Mouse (Mus musculus): ENCODE data around the gene Tbx10. TPM values are rescaled to one million over a fixed set of nuclear protein-coding genes. Genes with fewer than 3 reads are reported as not detected.
"Not testable (repeated sequence)": the region's sequence is repeated elsewhere in the genome, so short reads cannot be mapped to it uniquely, and the experiment has no call there.

Tbx10 gene
- total RNA-seq, 1 experiment from 2014 or later, result not detected

DNA sequence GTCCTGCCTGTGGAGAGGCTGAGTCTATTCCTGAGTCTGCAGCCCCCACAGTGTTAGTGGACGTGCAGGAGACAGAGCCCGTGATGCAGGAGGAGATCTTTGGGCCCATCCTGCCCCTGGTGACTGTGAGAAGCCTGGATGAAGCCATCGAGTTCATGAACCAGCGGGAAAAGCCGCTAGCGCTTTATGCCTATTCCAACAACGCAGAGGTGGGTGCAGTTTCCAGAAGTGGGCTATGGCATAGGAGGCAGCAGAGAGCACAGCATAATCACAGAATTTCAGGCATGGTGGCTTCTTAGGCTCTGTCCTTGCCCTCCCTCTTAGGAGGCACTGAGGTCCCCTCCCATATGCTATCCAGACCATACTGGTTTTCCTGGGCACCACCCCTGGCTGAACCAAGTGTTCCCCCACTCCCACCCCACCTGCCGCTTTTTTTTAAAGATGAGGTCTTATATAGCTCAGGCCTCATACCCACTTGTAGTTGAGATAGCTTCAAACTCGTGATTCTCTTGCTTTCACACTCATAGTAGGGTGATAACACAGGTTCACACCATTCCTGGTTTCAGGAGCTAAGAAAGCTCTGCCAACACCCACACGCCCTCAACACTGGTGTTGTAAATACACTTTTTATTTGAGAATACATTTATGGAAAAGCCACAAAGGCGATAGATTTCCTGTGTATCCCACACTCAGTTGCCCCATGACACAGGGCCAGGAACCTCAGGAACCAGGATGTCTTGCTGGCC, 26.0 kb upstream of the Tbx10 start:
- ATAC-seq (replicated peaks in 1 of 2; ENCODE audit: insufficient read depth in 1 of 2, low FRiP score in 2 of 2, low TSS enrichment in 1 of 2, low read depth in 1 of 2, poor library complexity in 2 of 2, severe bottlenecking in 2 of 2), result no peak

DNA sequence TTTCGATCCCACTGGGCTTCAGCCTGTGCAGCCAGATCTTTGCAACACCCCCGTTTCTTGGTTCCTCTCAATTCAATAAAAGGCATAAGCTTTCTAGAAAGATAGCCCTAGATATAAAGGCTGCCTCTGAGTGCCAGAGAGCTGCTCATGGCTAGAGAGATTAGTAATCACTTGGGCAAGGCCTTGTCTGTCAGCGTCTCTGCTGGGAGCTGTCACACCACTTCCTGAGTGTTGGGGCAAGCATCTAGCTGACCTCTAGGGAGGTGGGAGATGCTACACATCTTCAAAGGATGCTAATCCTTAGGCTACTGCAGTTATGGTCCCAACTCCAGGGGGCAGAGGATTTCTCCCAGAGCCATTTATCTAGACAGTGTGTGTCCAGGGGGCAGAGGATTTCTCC, 25.3 kb upstream of the Tbx10 start:
- ATAC-seq (replicated peaks in 1 of 2; ENCODE audit: insufficient read depth in 1 of 2, low FRiP score in 2 of 2, low TSS enrichment in 1 of 2, low read depth in 1 of 2, poor library complexity in 2 of 2, severe bottlenecking in 2 of 2), result no peak; a peak in 1 of 4 replicates

DNA sequence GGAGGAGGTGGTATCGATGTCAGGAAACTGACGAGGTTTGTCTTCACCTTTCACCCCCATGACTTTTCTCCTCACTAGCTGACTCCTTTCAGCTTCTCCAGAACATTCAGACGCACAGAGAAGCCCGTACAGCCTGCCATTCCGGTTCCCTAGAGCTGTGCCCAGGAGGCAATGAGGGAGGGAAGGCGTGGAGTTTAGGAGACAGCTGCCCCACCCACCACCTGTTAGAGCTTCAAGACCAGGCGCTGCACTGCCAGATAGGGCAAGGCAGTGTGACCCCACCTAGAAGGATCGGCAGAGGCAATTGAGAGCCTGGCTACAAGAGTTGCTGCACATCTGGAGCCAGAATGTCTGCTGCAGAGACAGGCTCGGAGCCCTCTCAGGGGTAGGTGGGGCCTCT, 20.3 kb upstream of the Tbx10 start, which contains the start of gene Aldh3b2:
Gene Aldh3b2 (plus strand): TSS at position 100 of the 400 bp plus-strand sequence.
- ATAC-seq (replicated peaks in 1 of 2; ENCODE audit: insufficient read depth in 1 of 2, low FRiP score in 2 of 2, low TSS enrichment in 1 of 2, low read depth in 1 of 2, poor library complexity in 2 of 2, severe bottlenecking in 2 of 2), result no peak

DNA sequence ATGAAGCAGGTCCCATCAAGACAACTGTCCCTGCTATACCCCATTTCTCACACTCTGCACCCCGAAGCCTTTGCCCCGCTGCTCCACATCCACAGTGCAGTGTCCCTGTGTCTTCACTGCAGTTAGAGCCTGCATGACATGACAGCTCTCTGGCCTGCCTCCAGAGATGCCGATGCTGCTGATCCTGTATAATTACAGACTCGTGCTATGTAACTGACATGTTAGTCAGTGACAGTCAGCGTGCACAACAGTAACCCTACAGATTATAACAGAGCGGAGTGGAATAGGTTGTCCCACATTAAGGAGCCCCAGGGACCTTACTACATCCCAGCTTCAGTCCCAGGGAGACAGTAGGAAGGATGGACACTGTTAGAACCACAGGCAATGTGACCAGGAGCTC, 17.9 kb upstream of the Tbx10 start:
- ATAC-seq (replicated peaks in 1 of 2; ENCODE audit: insufficient read depth in 1 of 2, low FRiP score in 2 of 2, low TSS enrichment in 1 of 2, low read depth in 1 of 2, poor library complexity in 2 of 2, severe bottlenecking in 2 of 2), result not testable (repeated sequence)

DNA sequence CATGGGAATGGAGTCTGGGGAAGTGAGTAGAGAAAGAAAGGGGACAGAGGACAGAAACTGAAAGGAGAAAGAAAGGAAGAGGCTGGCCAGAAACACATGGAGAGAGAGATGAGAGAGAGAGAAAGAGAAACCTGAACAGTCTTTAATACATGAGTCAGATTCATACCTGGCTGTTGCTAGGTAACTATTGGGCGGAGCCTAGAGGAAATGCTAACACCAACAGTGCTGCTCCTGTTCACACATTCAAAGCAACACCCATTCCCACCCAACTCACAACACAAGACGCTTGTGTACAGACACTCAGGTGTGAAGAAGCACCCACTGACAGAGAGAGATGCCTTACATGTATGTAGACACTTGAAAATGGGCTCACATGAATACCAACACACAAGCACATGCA, 16.7 kb upstream of the Tbx10 start:
- no peak for ATAC-seq (replicated peaks in 1 of 2; ENCODE audit: insufficient read depth in 1 of 2, low FRiP score in 2 of 2, low TSS enrichment in 1 of 2, low read depth in 1 of 2, poor library complexity in 2 of 2, severe bottlenecking in 2 of 2)

DNA sequence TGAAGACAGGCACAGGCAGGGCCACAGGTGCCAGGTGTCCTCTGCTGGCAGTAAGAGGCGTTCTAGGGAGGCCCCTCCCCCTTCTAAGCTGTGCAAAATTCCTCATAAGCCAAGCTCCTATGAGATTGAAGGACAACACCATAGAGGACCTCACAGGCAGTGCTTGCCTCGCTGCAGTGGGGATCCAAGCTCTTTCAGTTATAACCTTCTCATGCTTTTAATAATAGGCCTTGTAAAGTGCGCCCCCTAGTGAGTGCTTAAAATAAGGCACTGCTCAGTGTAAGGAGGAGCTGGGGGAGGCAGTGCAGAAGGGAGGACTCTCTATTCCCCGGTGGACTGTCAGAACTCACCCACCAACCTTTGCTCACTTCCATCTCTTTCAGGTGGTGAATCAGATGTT, 12.2 kb upstream of the Tbx10 start:
- ATAC-seq (replicated peaks in 1 of 2; ENCODE audit: insufficient read depth in 1 of 2, low FRiP score in 2 of 2, low TSS enrichment in 1 of 2, low read depth in 1 of 2, poor library complexity in 2 of 2, severe bottlenecking in 2 of 2), result peak; percentile 52 to 82

DNA sequence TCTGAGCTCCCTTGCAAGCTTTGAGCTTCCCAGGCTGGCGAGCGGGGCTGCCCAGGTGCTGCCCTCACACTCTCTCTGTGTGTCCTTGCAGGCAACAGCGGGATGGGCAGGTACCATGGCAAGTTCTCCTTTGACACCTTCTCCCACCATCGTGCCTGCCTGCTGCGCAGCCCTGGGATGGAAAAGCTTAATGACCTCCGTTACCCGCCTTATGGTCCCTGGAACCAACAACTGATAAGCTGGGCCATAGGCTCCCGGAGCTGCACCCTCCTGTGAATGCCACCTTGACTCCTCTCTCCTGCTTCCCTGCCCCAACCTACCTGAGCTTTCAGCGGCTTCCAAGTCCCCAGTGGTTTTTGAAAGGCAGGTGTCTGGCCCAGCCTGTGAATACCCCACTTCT, 11.6 kb upstream of the Tbx10 start:
- no peak for ATAC-seq (replicated peaks in 1 of 2; ENCODE audit: insufficient read depth in 1 of 2, low FRiP score in 2 of 2, low TSS enrichment in 1 of 2, low read depth in 1 of 2, poor library complexity in 2 of 2, severe bottlenecking in 2 of 2)

DNA sequence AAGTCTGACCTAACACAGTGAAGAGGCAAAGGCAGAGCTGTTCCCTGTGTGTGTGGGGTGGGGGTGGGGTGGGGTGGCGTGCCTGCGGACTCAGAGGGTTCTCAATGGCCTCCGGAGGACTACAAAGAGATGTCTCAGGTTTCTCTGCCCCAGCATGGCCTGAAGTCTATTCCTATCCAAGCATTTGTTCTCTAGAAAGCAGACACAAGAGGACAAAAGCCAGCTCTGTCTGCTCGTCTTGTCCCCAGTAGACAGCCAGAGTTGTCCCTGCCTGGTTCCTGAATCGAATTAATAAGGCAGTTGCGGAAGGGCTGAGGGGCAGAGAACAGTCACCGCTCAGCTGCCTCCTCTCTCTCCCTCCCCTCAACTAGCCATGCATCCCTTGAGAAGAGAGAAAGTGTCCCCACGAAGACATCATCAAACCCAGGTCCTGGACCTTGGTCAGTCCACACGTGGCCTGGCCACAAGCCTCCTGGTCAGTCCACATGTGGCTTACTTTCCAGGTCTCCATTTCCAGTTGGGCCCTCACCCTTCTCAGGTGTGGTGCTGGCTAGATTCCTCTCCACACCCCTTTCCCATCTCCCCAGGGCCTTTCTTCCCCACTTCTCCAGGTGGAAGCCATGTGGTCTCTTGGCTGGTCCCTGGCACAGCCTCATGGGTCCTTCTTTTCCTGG, 8.9 kb upstream of the Tbx10 start:
- ATAC-seq (replicated peaks in 1 of 2; ENCODE audit: insufficient read depth in 1 of 2, low FRiP score in 2 of 2, low TSS enrichment in 1 of 2, low read depth in 1 of 2, poor library complexity in 2 of 2, severe bottlenecking in 2 of 2), result no peak

DNA sequence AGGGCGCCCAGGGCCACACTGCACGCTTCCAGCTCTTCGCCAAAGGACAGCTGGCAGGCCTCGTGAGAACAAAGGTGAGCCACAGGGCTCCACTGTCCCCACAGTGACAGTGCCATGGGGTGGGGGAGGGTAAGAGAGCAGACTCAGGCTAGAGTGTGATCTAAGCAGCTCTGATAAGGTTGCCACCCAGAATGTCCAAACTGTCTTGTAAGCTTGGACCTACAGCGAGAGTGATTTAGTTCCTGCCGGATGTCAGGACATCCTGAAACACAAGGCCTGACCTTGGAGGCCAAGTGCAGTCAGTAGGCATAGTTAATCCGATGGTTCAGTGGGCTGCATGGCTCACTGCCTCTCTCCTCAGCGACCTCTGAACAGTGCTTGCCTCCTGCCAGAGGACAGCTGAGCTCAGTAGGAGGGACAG, 7.3 kb upstream of the Tbx10 start:
- peak; percentile 16 to 23; a peak in 1 of 4 replicates for ATAC-seq (replicated peaks in 1 of 2; ENCODE audit: insufficient read depth in 1 of 2, low FRiP score in 2 of 2, low TSS enrichment in 1 of 2, low read depth in 1 of 2, poor library complexity in 2 of 2, severe bottlenecking in 2 of 2)

DNA sequence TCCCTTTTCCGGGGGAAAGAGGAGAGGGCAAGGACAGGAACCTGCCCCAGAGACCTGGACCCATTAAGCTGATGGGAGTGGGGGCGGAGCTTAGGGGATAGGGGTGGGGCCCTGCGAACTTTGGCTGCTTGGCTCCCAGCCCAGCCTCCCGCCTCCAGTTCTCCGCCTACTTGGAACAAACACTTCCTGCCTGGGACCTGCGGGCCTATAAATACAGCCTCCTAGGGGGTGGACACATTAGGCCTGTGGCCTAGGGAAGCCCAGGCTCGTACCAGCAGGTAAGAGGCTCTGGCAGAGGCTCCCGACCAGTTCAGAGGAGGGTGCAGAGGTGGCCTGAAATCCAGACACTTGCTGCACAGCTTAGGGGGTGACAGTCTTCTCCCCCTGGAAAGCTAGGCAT, 6.2 kb upstream of the Tbx10 start, which contains the start of gene Acy3:
Gene Acy3 (plus strand): TSS at position 237 of the 400 bp plus-strand sequence.
- ATAC-seq (replicated peaks in 1 of 2; ENCODE audit: insufficient read depth in 1 of 2, low FRiP score in 2 of 2, low TSS enrichment in 1 of 2, low read depth in 1 of 2, poor library complexity in 2 of 2, severe bottlenecking in 2 of 2), result peak; percentile 39 to 49; a peak in 3 of 4 replicates

DNA sequence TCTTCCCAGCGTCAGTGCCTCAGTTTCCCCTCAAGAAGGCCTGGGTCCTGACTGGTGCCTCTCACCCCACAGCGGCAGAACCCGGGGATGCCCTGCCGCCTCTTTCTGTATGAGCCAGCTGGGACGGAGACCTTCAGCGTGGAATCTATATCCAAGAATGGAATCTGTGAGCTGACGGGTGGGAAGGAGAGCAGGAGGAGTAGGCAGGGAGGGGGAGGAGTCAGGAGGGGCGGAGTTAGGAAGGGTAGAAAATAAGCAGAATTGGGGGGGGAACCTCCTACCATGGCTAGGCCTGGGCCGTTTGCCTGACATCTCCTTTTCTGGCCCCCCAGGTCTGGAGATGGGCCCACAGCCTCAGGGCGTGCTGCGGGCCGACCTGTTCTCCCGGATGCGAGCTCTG, 4.5 kb upstream of the Tbx10 start:
- ATAC-seq (replicated peaks in 1 of 2; ENCODE audit: insufficient read depth in 1 of 2, low FRiP score in 2 of 2, low TSS enrichment in 1 of 2, low read depth in 1 of 2, poor library complexity in 2 of 2, severe bottlenecking in 2 of 2), result no peak

DNA sequence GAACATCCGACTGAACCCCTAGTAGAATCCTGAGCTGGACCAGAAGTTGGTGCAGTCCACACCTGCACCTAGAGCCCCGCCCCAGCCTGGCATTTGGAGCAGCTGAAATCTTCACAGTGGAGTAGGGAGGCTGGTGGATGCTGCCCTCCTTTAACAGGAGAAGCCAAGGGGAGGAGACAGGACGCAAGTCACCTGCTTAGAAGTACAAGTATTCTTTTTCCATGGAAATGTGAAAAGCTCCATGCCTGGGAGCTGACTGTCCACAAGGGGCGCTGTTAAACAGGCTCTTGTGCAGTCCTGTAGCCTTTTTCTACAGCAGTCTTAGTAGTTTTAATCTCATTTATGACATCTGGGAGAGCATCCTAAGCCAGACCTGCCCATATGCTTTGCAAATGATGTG, 3.8 kb upstream of the Tbx10 start:
- no peak for ATAC-seq (replicated peaks in 1 of 2; ENCODE audit: insufficient read depth in 1 of 2, low FRiP score in 2 of 2, low TSS enrichment in 1 of 2, low read depth in 1 of 2, poor library complexity in 2 of 2, severe bottlenecking in 2 of 2)

DNA sequence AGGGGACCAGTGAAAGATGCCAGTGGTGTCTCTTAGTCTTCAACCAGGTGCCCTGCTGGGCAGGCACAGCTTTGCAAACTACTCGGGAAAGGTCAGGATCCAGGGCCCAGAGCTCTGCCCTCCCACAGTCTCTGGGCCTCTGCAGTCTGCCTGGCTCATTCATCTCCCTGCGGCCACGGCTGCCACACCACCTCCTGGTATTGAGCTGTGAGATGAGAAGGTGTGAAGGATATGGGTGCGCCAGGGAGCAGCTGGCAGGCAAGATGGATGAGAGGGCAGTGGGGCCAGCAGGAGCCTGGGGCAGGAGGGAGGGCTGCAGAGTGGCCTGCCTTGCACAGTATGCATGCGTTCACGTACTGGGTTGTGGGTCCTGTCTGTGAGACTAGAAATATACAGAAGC, 1.7 kb upstream of the Tbx10 start:
- no peak for ATAC-seq (replicated peaks in 1 of 2; ENCODE audit: insufficient read depth in 1 of 2, low FRiP score in 2 of 2, low TSS enrichment in 1 of 2, low read depth in 1 of 2, poor library complexity in 2 of 2, severe bottlenecking in 2 of 2)

DNA sequence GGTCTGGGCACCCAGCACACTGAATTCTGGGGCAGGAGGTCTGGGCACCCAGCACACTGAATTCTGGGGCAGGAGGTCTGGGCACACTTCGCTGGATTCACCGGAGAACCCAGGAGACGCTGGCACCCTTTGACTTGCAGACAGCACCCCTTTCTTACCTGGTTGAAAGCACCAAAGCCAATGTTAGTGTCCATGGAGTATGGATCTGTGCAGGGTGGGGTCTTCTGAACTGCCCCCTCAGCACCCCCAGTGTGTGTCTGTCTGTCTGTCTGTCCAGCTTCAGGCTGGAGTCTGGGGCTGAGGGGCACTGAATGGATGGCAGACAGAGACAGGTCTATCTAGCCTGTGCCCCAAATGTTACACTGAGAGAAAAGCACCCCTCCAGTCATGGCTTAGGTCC, 990 bp upstream of the Tbx10 start:
- no peak for ATAC-seq (replicated peaks in 1 of 2; ENCODE audit: insufficient read depth in 1 of 2, low FRiP score in 2 of 2, low TSS enrichment in 1 of 2, low read depth in 1 of 2, poor library complexity in 2 of 2, severe bottlenecking in 2 of 2)

DNA sequence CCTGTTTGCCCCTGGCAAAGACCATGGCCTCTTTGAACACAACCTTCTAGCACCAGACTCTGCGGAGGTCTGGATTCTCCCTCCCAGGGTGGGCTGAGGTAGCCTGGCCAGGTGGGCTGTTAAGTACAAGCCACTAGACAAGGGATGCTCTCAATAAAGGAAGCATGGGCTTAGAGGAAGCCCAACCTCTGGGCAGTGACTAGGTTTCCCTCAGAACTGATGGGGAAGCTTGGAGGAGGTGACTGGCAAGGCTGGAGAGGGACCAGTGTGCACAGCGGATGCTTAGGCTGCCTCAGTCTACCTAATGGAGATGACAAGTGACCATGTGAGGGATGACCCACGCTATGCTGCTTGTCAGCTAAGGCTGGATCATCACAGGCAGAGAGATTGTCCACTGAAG, 586 bp upstream of the Tbx10 start:
- ATAC-seq (replicated peaks in 1 of 2; ENCODE audit: insufficient read depth in 1 of 2, low FRiP score in 2 of 2, low TSS enrichment in 1 of 2, low read depth in 1 of 2, poor library complexity in 2 of 2, severe bottlenecking in 2 of 2), result no peak

DNA sequence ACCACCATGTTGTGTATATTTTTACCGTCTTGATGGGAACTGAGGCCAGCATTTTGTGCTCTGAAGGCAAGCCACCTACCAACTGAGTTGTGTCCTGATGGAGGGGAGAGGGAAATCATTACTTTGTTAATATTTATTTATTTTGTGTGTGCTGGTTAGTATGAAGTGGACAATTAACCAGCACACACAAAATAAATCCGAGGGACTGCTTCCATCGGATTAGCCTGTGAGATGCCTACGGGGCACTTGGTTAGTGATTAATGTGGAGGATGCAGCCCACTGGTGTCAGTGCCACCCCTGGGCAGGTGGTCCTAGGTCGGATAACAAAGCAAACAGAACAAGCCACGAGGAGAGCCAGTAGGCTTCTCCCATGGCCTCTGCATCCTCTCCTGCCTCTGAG, 2.4 kb downstream of the Tbx10 start:
- no peak for ATAC-seq (replicated peaks in 1 of 2; ENCODE audit: insufficient read depth in 1 of 2, low FRiP score in 2 of 2, low TSS enrichment in 1 of 2, low read depth in 1 of 2, poor library complexity in 2 of 2, severe bottlenecking in 2 of 2)

DNA sequence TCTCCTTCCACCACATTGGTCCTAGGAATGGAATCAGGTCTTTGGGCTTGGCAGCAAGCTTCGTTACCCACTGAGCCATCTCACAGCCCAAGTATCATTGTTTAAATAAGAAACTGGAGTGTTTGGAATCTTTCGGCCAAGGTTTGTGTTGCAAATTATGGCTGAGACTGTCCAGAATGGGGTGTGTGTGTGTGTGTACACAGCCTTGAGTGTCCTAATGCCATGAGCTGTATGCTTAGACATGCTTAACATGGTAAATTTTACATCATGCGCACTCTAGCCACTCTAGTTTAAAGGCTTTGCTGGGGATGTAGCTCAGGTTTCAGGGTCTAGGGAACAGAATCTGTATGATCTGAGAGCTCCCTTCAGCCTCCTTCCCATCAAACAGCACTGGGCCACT, 3.0 kb downstream of the Tbx10 start:
- no peak for ATAC-seq (replicated peaks in 1 of 2; ENCODE audit: insufficient read depth in 1 of 2, low FRiP score in 2 of 2, low TSS enrichment in 1 of 2, low read depth in 1 of 2, poor library complexity in 2 of 2, severe bottlenecking in 2 of 2)

DNA sequence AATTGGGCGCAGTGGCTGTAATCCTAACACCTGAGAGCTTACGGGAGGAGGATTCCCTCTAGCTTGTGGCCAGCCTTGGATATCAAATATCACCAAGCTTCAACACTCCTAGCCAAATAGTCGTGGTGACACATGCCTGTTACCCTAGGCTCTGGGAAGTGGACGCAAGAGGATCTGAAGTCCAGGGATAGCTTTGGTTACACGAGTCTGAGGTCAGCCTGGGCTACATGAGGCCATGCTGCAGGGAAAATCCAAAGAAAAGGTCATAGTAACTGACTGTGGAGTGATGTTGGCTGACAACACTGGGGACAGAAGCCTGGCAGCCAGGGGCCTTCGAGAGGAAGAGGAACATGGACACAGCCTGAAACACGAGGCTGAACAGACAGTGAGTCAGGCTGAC, 3.6 kb downstream of the Tbx10 start:
- no peak for ATAC-seq (replicated peaks in 1 of 2; ENCODE audit: insufficient read depth in 1 of 2, low FRiP score in 2 of 2, low TSS enrichment in 1 of 2, low read depth in 1 of 2, poor library complexity in 2 of 2, severe bottlenecking in 2 of 2)

DNA sequence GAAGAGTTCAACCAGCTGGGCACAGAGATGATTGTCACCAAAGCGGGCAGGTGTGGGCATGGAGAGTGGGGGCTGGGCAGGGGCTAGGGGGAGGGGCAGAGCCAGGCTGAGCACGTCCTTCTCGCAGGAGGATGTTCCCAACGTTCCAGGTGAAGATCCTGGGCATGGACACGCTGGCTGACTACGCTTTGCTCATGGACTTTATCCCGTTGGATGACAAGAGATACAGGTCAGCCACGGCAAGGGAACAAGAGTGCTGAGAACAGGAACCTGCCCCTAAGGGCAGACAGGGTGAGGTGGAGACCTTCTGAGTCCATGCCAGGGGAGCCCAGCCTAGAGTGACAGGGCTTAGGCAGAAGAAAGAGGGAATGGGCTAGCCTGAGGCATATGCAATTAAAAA, 4.2 kb downstream of the Tbx10 start:
- ATAC-seq (replicated peaks in 1 of 2; ENCODE audit: insufficient read depth in 1 of 2, low FRiP score in 2 of 2, low TSS enrichment in 1 of 2, low read depth in 1 of 2, poor library complexity in 2 of 2, severe bottlenecking in 2 of 2), result no peak
